Mouse (Mus musculus) CH12.LX (cell line): ENCODE measurements around the gene Fstl4.

ENCODE experiments used
- CTCF ChIP-seq, 2 experiments: IDR thresholded peaks in 1 of 2; conservative IDR thresholded peaks in 1 of 2; 2 replicates each; pipeline ENCODE4 v1.5.1; 2011 to 2012; ENCODE audit warnings: low read depth in 2 of 2, low read length in 2 of 2, improper control_type of control experiment in 1 of 2, inconsistent platforms in 1 of 2, mild to moderate bottlenecking in 1 of 2, moderate library complexity in 1 of 2
- EP300 ChIP-seq: IDR thresholded peaks from 2 replicates; pipeline ENCODE4 v1.6.1; 2011; ENCODE audit warnings: low read length, improper control_type of control experiment
- HCFC1 ChIP-seq: IDR thresholded peaks from 2 replicates; pipeline ENCODE4 v1.6.1; 2012; ENCODE audit warnings: low read depth, mild to moderate bottlenecking, inconsistent platforms, low read length, improper control_type of control experiment
- JUN ChIP-seq: IDR thresholded peaks from 2 replicates; pipeline ENCODE4 v1.6.1; 2011; ENCODE audit warnings: low read depth, mild to moderate bottlenecking, low read length, improper control_type of control experiment, moderate library complexity; ENCODE audit not compliant: insufficient read depth
- POLR2A ChIP-seq: IDR thresholded peaks from 2 replicates; pipeline ENCODE4 v1.6.1; 2011; ENCODE audit warnings: low read depth, mild to moderate bottlenecking, improper control_type of control experiment, low read length
- TCF12 ChIP-seq: IDR thresholded peaks from 2 replicates; pipeline ENCODE4 v1.6.1; 2014; ENCODE audit warnings: low read depth, mild to moderate bottlenecking, inconsistent platforms, low read length, improper control_type of control experiment
- ZC3H11A ChIP-seq: IDR thresholded peaks from 2 replicates; pipeline ENCODE4 v1.6.1; 2012; ENCODE audit warnings: low read depth, mild to moderate bottlenecking, inconsistent platforms, low read length, improper control_type of control experiment
- ZKSCAN1 ChIP-seq: IDR thresholded peaks from 2 replicates; pipeline ENCODE4 v1.6.1; 2012; ENCODE audit warnings: low read depth, inconsistent platforms, low read length, improper control_type of control experiment, borderline replicate concordance

GRCm38 (mm10) chr11:52848691-52849090, 84.3 kb downstream of the Fstl4 start:
- TF ChIP-seq CTCF (conservative IDR thresholded peaks at IDR 0.05 in 1 of 2, IDR thresholded peaks at IDR 0.05 in 1 of 2; ENCODE audit: low read depth in 2 of 2, low read length in 2 of 2) = no peak
- TF ChIP-seq POLR2A = no peak
- no peak for TF ChIP-seq HCFC1
- no peak for TF ChIP-seq JUN
- TF ChIP-seq TCF12 = no peak
- no peak for TF ChIP-seq EP300
- no peak for TF ChIP-seq ZKSCAN1
- TF ChIP-seq ZC3H11A = no peak
